Mouse (Mus musculus): ENCODE measurements at regions not wholly inside any gene's neighbourhood (a gene's known extent, or its start where the extent isn't known, plus 50 kb on each side); places are given as distances from the start of the nearest gene placed in this dataset.

DNA sequence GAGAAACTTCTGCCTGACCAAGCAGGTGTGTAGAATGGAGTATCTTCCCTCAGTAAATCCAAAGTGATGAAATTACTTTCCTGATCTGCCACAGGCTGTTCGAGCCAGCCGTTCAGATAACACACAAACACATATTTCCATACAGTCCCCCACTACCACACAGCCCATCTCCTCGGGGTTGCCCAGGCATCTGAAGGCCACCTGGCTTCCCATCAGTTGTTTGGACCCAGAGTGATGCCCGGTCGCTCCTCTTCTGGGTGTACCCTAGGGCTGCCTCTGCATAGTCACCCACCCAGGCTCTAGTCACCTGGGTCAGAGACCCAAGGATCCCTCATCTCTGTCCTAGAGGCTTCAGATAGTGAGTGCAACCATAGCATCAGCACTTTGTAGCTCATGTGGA lies 107.9 kb downstream of the CK137956 start:
- DNase-seq (ENCODE audit: low spot score in 2 of 2), result no peak

DNA sequence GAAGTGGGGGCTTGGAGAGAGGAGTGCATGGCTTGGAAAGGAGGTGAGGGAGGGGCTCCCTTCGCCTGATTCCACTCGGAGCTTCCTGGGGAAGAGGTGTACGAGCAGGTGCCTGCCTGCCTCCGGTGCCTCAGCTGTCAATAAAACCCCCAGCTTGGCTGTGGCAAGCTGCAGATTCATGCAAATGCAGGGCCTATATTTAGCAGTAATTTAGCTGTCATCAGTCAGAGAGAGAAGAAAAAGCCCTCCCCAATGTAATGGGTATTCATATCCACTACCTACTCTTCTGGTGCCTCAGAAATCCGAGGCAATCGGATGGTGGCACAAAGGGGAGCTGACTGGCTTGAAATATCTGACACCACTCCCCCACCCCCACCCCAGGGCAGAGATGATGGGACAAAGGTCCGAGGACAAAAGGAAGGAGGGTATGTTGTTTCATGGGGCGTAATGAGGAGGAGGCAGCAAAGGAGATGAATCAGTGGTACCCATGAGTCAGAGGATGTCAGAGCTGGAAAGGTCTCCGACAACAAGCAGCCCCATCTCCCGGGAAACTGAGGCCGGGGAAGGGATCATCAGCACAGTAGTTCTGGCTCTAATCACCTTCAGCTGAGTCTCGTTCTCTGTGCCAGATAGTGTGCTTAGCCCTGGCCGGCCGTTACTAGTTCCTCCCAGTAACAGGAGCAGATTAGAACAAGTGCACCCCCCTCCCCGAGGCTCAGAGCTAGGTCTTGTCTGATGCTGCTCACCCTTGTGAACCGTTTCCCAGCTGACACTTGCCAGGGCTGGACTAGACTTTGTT lies 109.2 kb downstream of the CK137956 start:
- no peak for DNase-seq (ENCODE audit: low spot score in 2 of 2)

DNA sequence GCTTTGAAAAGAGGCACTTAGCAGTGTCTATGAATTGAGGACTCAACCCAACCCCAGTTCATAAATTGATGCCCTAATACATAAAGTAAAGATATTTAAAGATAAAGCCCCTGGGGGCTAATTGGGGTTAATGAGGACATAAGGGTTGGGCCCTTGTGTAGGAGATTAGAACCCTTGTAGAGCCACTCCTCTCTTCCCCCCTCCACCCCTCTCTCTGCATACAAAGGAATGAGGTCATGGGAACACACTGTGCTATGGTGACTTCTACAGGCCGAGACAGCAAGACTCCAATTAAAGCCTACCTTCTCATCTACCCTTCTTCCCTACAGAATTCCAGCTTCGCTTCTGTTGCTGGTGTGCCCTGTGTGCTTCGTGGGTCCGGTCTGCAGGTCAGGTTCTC lies 110.5 kb downstream of the CK137956 start:
- no peak for DNase-seq (ENCODE audit: low spot score in 2 of 2)

DNA sequence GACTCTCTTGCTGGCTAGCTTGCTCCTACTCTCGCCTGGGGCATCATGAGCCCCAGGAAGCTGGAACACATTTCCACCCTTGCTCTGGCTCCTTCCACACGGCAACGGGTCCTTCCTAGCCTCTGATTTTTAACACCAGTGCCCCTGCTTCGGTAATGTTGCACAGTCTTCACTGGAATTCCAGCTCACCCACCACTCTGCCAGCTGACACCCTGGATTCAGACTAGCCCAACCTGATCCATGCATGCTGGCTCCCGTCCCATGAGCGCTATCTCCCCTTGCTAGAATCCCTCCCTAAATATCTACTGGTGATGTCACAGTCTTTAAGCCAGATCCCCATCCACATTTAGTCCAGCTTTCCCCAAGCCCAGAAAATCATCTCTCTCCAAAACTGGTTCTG lies 111.2 kb downstream of the CK137956 start:
- no peak for DNase-seq (ENCODE audit: low spot score in 2 of 2)

DNA sequence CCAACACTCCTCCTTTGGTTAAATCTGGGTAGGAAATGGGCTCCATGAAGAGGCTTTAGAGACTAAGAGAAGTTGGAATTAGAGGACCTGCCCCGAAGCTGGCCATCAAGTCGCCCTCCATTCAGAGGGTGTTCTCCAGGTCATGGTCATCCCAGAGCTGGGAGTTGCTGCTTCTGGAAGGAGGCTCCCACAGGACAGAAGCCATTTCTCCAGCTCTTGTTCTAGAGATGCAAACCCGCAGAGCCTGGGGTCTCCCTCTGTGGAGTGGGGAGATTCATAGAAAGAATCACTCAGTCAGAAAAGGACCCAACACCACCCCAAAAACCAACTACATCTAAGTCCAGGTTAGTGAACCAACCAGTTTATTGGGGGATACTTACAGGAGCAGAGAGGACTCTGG lies 112.2 kb downstream of the CK137956 start:
- no peak for DNase-seq (ENCODE audit: low spot score in 2 of 2)

DNA sequence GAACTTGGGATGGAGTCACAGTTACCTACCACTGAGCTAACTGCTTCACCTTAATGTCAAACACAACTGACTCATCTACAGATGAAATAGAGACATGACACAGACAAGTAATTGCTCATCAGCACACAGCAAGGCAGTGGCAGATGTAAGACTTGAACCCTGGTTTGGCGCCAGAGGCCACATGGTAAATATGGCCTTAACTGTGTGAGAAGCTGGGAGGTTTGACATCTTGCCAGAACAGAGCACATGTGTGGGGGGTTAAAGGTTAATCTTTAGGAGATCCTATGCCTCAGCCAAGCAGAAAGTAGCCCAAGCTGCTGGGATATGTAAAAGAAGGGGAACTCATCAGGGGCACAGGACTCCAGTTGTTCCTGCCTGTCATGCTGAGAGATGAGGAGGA lies 114.9 kb downstream of the CK137956 start:
- DNase-seq (ENCODE audit: low spot score in 2 of 2), result no peak

DNA sequence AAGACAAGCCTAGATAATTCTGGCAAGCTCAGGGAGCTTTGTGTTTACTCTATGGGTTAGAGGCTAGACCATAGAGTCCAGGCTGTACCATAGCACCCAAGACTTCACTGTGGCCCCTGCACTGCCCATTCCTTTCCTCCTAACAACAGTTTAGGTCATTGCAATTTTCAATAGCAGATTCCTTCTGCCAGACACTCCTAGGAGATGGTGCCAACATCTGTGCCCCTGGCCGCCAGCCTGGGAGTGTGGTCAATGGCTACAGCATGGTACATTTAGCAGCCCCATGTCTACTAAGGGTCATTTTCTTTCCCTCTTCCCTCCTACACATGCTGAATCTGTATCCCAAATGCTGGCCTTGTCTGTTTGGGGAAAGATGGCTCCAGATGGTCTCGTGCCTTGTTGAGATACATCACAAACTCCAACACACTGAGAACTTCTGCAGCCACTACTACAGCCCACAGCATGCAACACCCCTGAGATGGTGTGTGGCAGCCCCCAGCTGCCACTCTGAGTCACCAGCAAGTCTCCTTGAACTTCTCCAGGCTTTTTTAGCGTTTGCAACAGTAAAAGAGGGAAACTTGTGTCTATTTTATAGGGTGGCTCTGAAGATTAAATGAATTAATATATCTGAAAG lies 115.9 kb downstream of the CK137956 start:
- no peak for DNase-seq (ENCODE audit: low spot score in 2 of 2)

DNA sequence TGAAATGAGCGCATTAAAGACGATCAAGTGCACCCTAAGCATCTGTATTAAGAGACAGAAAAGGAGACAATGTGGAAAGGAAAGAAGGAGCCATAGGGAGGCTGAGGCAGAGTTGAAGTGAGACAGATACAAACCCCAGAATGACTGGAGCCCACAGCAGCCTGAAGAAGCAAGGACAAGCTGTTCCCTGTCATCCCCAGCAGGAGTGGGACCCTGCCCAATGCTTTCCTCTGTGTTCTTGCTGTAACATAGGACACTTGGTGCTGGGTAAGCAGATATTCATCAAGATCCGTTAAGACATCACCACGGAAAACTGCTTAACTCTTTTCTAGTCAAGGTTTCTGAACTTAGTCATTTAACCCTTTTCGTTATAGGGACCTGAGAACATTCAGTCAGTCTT lies 121.4 kb downstream of the CK137956 start:
- no peak for DNase-seq (ENCODE audit: low spot score in 2 of 2)

DNA sequence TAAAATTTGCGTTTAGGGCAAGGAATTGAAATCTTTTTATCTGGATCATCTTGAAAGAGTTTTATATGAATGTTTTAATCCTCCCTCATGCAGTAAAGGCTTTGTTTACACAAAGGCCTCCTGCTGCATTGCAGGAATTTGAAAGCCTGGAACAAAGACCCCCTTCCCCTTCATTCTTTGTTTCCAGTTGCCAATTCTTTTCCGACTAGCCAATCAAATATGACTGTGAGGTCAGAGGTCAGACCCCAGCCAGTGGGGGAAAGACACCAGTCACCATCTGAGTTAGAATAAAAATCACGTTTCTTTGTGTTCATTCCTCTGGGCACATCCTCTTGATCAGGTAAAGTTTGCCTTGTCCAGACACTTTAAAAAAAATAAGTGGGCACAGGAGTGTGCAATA lies 124.4 kb downstream of the CK137956 start:
- DNase-seq (ENCODE audit: low spot score in 2 of 2), result no peak

DNA sequence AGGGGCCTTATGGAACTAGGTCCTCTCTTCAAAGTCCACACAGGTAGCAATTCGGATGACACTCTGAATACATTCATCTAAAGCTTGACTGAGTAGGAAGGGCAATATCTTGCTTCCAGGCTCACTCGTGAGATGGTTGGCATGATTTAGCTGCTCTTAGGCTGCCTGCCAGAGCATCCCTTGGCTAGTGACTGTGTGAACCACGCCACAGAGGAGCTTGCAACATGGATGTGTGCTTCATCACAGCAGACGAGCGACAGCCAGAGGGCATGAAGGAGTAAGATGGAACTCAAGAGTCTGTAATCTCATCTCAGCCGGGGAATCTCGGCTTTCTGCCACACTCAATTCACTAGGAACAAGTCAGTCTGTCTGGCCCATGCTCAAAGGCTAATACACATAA lies 127.3 kb downstream of the CK137956 start:
- DNase-seq (ENCODE audit: low spot score in 2 of 2), result no peak

DNA sequence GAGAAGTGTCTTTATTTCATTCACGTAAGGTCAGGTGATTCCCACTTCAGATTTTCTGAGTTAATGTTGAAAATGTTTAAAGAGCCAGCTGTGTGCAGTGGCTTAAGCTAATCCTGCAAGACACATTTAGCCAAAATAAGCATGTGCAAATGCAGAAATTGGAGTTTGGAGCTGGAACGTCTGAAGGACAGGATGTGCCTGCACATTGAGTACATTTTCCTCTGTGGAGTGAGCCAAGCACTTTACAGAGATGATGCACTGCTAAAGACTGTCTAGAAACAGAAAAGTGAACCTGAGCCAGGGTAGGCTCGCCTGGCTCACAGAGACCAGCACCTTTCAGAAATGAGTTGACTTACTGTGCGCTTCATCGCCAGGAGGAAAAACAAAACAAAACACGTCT lies 137.1 kb downstream of the CK137956 start:
- DNase-seq (ENCODE audit: low spot score in 2 of 2), result no peak

DNA sequence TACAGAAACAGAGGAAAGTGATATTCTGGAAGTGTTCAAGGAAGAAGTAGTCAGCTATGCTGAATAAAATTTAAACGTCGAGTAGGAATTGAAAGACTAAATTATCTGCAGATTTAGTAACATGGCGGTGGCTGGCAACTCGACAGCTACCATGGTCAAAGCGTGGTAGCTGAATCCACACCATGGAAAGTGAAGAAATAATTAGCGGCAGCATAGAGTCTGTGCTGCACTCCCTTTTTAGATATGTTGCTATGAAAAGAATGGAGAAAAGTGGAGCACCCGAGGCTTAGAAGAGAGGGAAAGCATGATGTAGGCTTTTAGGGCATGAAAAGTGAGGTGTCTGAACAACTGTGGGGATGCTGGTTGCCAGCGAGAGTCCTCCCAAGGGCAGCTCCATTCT lies 143.8 kb downstream of the CK137956 start:
- no peak for DNase-seq (ENCODE audit: low spot score in 2 of 2)

DNA sequence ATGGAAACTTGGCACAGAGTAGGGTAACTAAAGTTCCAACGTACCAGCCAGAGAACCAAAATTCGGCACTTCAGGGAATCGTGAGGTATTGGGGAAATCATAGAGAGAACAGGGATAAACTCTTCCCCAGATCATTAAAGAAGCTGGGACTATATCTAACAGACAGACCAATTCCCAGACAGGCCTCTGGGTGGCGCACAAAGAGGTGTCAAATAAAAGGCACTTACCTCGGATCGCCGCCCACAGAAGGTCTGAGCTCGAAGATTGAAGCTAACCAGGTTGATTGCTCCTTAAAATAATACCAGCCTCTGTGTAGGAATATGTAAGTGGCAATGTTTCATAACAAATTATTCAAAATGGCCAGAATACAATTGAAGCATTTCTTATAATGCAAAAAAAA lies 151.2 kb downstream of the CK137956 start:
- DNase-seq (ENCODE audit: low spot score in 2 of 2), result no peak

DNA sequence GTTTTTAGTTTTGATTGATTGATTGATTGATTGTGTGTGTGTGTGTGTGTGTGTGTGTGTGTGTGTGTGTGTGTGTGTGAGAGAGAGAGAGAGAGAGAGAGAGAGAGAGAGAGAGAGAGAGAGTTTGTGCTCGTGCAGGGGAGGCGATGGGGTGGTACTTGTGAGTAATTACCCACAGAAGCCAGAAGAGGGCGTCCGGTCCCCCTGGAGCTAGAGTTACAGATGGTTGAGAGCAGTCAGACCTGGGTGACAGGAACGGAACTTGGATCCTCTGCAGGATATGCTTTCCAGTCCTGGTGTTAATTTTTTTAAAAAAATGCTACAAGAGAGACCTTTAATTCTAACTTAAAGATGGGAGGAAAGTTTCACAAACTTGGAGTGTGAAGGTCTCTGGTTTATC lies 151.7 kb downstream of the CK137956 start:
- no peak for DNase-seq (ENCODE audit: low spot score in 2 of 2)

DNA sequence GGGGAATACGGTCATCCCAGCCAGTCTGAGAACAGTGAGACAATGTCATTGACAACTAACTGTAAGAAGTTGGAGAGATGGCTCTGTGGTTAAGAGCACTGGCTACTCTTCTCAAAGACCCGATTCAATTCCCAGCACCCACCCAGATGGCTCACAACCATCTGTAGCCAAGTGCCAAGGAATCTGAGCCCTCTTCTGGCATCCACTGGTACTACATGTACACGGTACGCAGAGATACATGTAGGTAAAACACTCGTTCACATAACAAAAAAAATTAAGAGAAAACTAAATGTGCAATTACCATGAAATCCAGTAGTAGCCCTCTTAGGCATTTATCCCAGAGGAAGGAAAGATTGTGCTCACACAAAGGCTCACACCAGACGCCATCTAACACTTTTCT lies 156.1 kb downstream of the CK137956 start:
- no peak for DNase-seq (ENCODE audit: low spot score in 2 of 2)

DNA sequence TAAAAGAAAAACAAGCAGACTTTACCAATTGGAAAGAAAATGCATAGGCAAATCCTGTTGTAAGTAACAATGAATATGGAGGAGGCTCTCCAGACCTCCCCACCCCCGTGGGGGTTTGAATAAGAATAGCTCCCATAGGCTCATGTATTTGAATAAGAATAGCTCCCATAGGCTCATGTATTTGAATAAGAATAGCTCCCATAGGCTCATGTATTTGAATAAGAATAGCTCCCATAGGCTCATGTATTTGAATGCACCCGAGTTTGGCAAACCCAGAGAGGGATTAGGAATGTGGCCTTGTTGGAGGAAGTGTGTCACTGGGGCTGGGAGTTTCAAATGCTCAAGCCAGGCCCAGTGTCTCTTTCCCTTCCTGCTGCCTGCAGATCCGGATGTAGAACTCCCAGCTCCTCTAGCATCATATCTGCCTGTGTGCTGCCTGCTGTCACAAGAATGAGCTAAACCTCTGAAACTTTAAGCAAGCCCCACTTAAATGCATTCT lies 158.7 kb downstream of the CK137956 start:
- no peak for DNase-seq (ENCODE audit: low spot score in 2 of 2)

DNA sequence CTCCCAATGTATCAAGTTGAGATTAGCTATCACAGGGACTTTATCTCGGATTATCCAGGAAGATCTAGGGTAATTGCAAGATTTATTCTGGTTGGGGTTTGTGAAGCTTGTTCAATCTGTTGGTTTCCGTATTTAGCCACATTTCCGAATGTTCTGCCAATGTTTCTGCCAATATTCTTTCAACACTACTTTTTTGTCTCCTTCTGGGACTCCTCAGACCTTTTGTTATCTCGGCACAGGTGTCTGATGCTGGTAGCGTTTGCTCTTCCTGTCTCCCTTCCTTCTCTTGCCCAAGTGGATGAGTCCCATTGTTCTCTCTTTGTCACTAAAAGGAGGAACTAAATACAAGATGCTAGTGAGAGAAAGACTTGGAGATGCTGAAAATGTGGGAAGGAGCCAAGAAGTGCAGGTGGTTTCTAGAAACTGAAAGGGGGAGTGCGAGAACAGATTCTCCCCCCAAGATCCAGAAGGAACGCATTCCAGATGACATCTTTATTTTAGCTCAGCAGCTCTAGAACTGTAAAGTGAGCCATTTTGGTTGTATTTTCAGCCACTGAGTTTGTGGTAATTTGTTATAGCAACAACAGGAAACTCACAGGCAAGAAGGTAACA lies 159.7 kb downstream of the CK137956 start:
- no peak for DNase-seq (ENCODE audit: low spot score in 2 of 2)

DNA sequence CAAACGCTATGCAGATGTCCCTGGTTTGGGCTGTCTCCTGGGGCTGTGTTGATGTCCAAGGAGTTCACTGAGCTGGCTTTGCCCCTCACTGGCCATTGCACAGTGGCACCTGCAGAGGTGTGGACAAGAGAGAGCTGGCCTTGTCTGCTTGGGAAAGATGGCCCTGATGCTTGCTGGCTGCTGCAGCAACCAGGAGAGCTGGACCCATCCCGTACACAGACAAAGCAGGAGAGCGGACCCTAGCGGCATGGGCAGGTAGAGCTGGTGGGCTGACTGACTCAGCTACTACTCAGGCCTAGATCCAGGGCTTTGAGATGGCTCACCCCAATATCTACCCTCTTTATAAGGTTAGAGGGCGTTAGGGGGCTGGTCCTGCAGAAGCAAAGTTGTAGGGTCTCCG lies 161.7 kb downstream of the CK137956 start:
- DNase-seq (ENCODE audit: low spot score in 2 of 2), result no peak

DNA sequence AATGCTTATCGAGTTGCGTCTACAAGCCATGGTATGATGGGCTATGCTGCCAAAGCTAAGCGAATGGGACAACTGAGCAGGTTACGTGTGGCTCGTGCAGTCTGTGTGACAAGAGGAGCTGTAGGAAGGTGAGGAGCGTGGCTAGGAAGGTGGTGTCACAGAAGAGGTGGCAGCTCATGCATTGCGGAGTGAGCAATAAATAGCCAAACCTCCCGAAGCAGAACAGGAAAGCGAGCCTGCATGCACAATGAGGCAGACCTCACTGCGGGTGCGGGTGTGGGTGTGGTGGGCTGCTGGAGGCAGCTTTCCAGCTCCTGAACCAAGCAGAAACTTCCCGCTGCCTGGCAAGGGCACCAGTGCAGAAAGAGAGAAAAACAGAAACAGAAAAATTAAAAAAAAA lies 181.5 kb downstream of the CK137956 start:
- no peak for DNase-seq (ENCODE audit: low spot score in 2 of 2)

DNA sequence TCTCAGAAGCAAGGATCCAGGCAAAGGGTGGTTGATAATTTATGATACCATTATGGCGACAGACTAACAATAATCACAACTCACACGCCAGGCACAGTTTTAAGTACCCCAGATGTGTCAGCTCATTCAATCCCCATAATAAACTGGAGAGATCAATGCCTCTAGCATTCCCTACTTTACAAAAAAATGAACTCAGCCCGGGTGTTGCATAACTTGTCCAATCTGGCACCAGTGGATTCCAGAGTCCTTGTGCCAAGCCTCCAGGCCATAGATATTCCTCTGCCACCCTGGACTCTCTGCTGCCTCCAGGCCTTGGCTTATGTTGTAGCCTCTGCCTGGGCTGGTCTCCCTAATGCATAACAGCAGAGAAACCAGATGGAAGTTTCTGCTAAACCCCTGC lies 185.0 kb downstream of the CK137956 start:
- no peak for DNase-seq (ENCODE audit: low spot score in 2 of 2)

DNA sequence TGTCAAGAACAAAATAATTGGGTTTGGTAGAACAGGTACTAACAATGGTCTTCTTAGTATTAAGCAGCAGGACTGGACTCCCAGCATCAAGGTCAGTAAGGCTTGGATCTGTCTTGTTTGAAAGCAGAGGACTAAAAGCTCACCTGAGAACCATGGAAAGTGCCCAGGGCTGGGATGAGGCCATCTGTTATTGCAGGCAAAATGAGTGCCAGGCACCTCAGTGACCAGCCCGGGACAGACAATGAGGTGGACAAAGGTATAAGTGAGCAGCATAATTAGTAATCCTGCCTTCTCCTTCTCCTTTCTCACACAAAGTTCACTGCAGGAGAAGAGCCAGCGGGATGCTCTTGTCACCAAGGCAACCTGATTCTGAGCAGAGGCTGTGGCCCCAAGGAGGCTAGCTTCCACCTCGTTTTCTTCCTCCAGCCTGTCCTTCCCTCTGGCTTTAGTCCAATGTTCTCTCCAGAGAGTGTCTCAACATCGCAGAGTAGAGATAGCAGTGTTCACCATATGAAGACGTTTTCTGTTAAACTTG lies 198.7 kb downstream of the CK137956 start:
- DNase-seq (ENCODE audit: low spot score in 2 of 2), result no peak

DNA sequence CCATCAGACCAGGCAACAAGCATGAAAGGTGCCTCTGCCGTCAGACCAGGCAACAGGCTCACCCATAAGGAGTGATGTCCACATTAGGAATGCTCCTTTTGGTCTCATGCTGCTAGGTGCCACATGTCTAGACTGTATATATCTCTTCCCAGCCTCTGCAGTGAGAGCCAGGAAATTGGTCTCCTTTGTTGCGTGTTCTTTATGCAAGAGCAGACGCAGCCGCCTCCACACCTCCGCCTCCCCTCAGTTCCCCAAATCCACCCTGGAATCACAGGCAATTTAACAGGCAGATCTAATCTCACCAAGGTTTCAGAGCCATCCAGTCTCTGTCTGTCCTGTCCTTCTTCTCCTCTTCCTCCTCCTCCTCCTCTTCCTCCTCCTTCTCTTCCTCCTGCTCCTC lies 207.0 kb downstream of the CK137956 start:
- no peak for DNase-seq (ENCODE audit: low spot score in 2 of 2)

DNA sequence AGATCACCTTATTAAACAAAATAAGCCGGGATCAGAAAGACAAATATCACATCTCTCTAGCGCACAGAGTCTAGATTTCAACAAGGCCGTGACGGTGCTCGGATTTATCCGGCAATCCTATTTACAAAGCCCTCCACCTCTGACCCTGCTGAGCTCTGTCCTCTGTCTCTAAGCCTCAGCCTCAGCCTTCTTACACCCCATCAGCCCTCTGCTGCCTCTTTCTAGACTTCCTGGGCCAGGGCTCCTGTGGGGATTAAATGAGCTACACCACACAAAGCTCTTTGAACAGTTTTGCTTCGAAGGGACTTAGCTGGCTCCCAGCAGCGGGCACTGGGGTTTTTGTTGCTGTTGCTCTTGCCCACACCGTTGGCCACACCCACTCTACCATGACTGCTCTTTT lies 211.8 kb downstream of the CK137956 start:
- DNase-seq (ENCODE audit: low spot score in 2 of 2), result no peak
